Mouse (Mus musculus) cortical plate, adult 2 months (tissue): ENCODE measurements around the gene Limk1.

Experiments
- CTCF ChIP-seq: fragments of 200-500 bp; IDR thresholded peaks from 2 replicates; pipeline ENCODE4 v1.5.1; 2011; ENCODE audit warnings: mild to moderate bottlenecking, control low read depth, low read length; ENCODE audit not compliant: insufficient read depth; ENCODE audit errors: extremely low read depth
- POLR2A ChIP-seq: fragments of 200-500 bp; IDR thresholded peaks from 2 replicates; pipeline ENCODE4 v1.6.1; 2011; ENCODE audit warnings: mild to moderate bottlenecking, low read length, control low read depth; ENCODE audit not compliant: insufficient read depth; ENCODE audit errors: extremely low read depth

- no peak for TF ChIP-seq CTCF
- TF ChIP-seq POLR2A: no peak
These were observed 12.2 kb downstream of the Limk1 start for GRCm38 (mm10) chr5:134675956-134676759.
